Mouse (Mus musculus) ES-E14 (cell line): ENCODE results near the gene Acadl. TPM values are rescaled to one million over a fixed set of nuclear protein-coding genes. Genes with fewer than 3 reads are reported as not detected.

Experiments
- DNase-seq: peaks from one replicate; pipeline ENCODE4 v3.0.0-alpha.2; 2013; ENCODE audit warnings: low read depth, low spot score
- H3K27ac ChIP-seq: 2 replicates; pipeline ENCODE4 v1.5.1; 2012; ENCODE audit warnings: low read depth, mild to moderate bottlenecking, low read length, moderate library complexity, mixed read lengths; ENCODE audit not compliant: poor library complexity, insufficient read depth, severe bottlenecking
- H3K36me3 ChIP-seq: 2 replicates; pipeline ENCODE4 v1.6.1; 2012; ENCODE audit warnings: mild to moderate bottlenecking, low read length, moderate library complexity, mixed read lengths; ENCODE audit not compliant: control insufficient read depth, poor library complexity, insufficient read depth, severe bottlenecking
- H3K4me1 ChIP-seq, 2 experiments: fragments of 150-350 bp in 1 of 2; sonication (generic) in 1 of 2; 2 replicates each; pipeline ENCODE4 v1.6.1; 2012; ENCODE audit warnings: low read length in 2 of 2, mild to moderate bottlenecking in 1 of 2, mixed read lengths in 1 of 2; ENCODE audit not compliant: control insufficient read depth in 2 of 2, insufficient read depth in 2 of 2, poor library complexity in 1 of 2
- H3K4me3 ChIP-seq, 2 experiments: fragments of 150-350 bp in 1 of 2; sonication (generic) in 1 of 2; 2 replicates each; pipeline ENCODE4 v1.5.1; 2012; ENCODE audit warnings: low read length in 2 of 2, low read depth in 1 of 2, mild to moderate bottlenecking in 1 of 2, mixed read lengths in 1 of 2; ENCODE audit not compliant: insufficient read depth in 1 of 2, poor library complexity in 1 of 2, severe bottlenecking in 1 of 2
- H3K9ac ChIP-seq: 2 replicates; pipeline ENCODE4 v1.6.1; 2012; ENCODE audit warnings: low read depth, mild to moderate bottlenecking, low read length, mixed read lengths; ENCODE audit not compliant: poor library complexity, insufficient read depth, severe bottlenecking
- H3K9me3 ChIP-seq: fragments of 150-350 bp; sonication (generic); 2 replicates; pipeline ENCODE4 v1.6.1; 2012; ENCODE audit warnings: low read depth, mild to moderate bottlenecking, low read length; ENCODE audit not compliant: control insufficient read depth, insufficient read depth
- CHD2 ChIP-seq: IDR thresholded peaks from 2 replicates; pipeline ENCODE4 v1.6.1; 2014; ENCODE audit warnings: mild to moderate bottlenecking, low read depth, low read length, inconsistent platforms
- HCFC1 ChIP-seq: IDR thresholded peaks from 2 replicates; pipeline ENCODE4 v1.6.1; 2012; ENCODE audit warnings: low read length, inconsistent platforms, borderline replicate concordance; ENCODE audit not compliant: insufficient read depth
- MAFK ChIP-seq: IDR thresholded peaks from 2 replicates; pipeline ENCODE4 v1.6.1; 2014; ENCODE audit warnings: mild to moderate bottlenecking, low read depth, low read length, inconsistent platforms; ENCODE audit not compliant: insufficient read depth
- ZC3H11A ChIP-seq: IDR thresholded peaks from 2 replicates; pipeline ENCODE4 v1.6.1; 2012; ENCODE audit warnings: low read depth, mild to moderate bottlenecking, inconsistent platforms, low read length, borderline replicate concordance
- ZNF384 ChIP-seq: IDR thresholded peaks from 2 replicates; pipeline ENCODE4 v1.6.1; 2012; ENCODE audit warnings: low read depth, low read length, inconsistent platforms
- in situ Hi-C, 2 experiments: fragments of 600-800 bp; cut with MboI; formaldehyde crosslinking; loops; one replicate each; pipeline ENCODE4 v1.15.1; 2025; ENCODE audit warnings: low sequenced_read_pairs in 2 of 2, inconsistent platforms in 1 of 2; ENCODE audit not compliant: unreplicated experiment in 2 of 2
- total RNA-seq: library from RNA; depleted of rRNA; stranded (reverse); fragments of 300-350 nt; gene quantifications from 2 replicates; pipeline ENCODE4 v1.2.3, GENCODE M21; 2012

Acadl gene
- total RNA-seq, 1 experiment, result 4.9 TPM

DNA sequence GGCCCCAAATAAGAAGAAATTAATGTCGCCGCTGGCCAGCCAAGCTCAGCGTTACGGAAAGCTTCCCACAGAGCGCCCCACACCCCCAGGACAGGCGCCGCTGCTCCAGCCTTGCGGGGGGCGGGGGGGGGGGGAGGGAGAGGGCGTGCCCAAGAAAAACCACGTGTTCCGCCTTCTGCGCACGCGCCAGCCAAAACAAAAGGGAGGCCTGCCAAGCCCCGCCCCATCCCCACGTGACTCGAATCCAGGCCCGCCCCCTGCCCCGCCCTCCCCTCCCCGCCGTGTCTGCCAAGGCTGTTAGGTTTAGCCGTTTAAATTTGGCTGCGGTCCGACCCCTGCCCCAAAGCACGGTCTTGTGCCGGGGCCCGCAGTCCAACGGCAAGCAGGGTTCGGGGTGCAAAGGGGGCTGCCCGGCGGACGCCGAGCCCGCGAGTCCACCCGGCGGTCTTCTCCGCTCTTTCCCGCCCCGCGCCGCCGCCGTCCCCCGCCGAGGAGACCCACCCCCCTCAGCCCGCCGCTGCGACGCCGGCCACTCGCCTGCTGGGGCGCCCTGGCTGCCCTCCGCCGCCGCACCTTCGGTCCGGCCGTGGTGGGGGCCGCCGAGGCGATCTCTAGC, 46.1 kb downstream of the Acadl start:
- Histone ChIP-seq H3K4me1 (no peaks in the 10 kb centered on the region; a peak in 1 of 4 replicates), H3K9me3 (no peaks in the 10 kb centered on the region), H3K27ac (peak overlapping the region; percentile 69), H3K9ac (peak overlapping the region; percentile 95), H3K36me3 (no peaks in the 10 kb centered on the region), H3K4me3 (peak overlapping the region; percentile 75 to 80)
- DNase-seq, result peak; percentile 69
- in situ Hi-C loops, result no loop called here
- no peak for TF ChIP-seq ZNF384
- no peak for TF ChIP-seq MAFK
- no peak; the same call in 1 of the 2 replicates for TF ChIP-seq HCFC1
- TF ChIP-seq ZC3H11A, result no peak
- TF ChIP-seq CHD2, result no peak

DNA sequence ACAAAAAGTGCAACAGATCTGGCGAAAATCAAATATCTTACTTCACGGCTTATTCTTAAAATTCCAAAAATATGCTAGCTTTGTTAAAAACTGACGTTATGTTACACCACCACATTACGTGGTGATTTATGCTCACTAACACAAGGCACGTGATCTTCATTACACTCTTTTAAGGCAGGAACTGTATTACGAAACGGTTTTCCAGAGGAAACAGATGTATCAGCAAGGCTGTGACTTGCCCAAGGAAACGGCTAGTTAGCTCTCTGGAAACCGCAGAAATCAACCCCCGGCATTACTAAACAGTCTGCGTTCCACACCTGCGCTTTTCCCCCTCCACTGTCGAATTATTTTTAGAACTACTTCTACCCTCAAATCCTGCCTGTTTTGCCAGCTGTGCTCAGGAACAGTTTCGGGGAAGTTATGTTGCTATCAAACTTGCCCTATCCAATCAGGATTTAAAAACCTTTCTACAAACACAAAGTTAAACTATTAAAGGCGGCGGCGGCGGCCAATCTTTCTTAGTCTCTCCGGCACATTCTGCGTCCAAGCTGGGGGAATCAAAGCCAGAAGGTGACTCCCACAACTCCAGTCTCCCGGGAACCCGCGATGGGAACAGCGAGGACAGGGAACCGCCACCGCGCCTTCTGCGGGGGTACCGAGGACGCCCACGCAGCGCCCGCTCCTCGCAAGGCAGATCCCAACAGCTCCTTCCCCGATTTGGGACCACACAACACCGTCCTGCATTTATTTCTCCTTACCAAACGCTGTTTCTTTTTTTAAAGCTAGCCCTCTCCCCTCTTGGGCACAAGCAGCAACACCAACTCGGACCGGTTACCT, 46.9 kb downstream of the Acadl start:
- in situ Hi-C loops, result no loop called here
- Histone ChIP-seq H3K9me3 (no peaks in the 10 kb centered on the region), H3K4me3 (peak overlapping the region; percentile 75 to 80), H3K4me1 (no peaks in the 10 kb centered on the region; a peak in 1 of 4 replicates), H3K36me3 (no peaks in the 10 kb centered on the region), H3K27ac (no peak overlapping the region), H3K9ac (peak overlapping the region; percentile 81)
- no peak for TF ChIP-seq MAFK
- peak; percentile 24; the same call in 1 of the 2 replicates for TF ChIP-seq HCFC1
- no peak for TF ChIP-seq ZNF384
- TF ChIP-seq CHD2, result 0 out of 2 replicates have a peak, but pooled peaks have one; percentile 16
- no peak for TF ChIP-seq ZC3H11A
- DNase-seq, result peak; percentile 39

DNA sequence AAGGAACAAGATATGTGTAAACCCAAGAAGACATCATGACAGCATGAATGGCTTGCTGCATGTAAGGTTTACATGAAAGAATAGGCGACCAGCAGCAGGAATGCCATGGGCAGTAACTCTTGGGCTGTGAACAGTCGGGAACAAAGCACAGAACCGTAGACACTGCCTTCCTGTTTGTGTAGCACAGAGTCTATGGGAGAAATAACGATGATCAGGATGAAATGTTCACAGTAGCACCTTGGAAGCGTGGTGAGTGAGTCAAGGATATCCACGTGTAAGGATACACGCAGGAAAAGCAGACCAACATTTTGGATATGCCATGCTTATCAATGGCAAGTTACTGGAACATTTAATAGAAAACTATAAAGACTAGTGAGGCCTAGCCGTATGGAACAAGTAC, 48.3 kb downstream of the Acadl start:
- Histone ChIP-seq H3K4me1 (no peaks in the 10 kb centered on the region; a peak in 1 of 4 replicates), H3K9me3 (no peaks in the 10 kb centered on the region), H3K9ac (no peak overlapping the region), H3K36me3 (no peaks in the 10 kb centered on the region), H3K27ac (no peak overlapping the region), H3K4me3 (no peak overlapping the region)
- no peak for DNase-seq
- TF ChIP-seq CHD2 (no peak), HCFC1 (no peak), MAFK (no peak), ZC3H11A (no peak), ZNF384 (no peak)
- in situ Hi-C loops, result no loop called here

DNA sequence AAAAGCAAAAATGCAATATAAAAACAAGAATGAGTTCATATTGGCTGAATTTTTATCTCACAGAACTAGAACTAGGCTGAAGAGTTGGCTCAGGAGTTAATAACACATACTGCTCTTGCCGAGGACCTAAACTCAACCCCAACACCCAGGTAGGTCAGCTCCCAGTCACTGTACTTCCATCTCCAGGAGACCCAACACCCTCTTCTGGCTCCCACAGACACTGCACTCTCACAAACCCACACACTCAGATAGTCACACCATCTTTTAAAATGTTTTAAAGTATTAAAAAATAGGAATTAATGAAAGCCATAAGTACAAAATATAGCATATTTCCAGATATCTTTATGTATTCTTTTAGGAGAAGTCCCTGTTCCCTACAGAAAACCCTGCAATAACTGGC, 49.9 kb downstream of the Acadl start:
- TF ChIP-seq HCFC1 (no peak), ZC3H11A (no peak), MAFK (no peak)
- H3K4me1 ChIP-seq, result no peaks in the 10 kb centered on the region; a peak in 1 of 4 replicates
- H3K27ac ChIP-seq, result no peak overlapping the region
- no peak for DNase-seq
- no peaks in the 10 kb centered on the region for H3K36me3 ChIP-seq
- no peak overlapping the region for H3K9ac ChIP-seq
- no peaks in the 10 kb centered on the region for H3K9me3 ChIP-seq
- no peak overlapping the region for H3K4me3 ChIP-seq
- in situ Hi-C loops, result no loop called here
